Mouse (Mus musculus): Measurements from ENCODE around the gene Mpp4. TPM values are rescaled to one million over a fixed set of nuclear protein-coding genes. Genes with fewer than 3 reads are reported as not detected.

Gene Mpp4
- polyA plus RNA-seq, 1 experiment from 2014 or later: 0.72 TPM

DNA sequence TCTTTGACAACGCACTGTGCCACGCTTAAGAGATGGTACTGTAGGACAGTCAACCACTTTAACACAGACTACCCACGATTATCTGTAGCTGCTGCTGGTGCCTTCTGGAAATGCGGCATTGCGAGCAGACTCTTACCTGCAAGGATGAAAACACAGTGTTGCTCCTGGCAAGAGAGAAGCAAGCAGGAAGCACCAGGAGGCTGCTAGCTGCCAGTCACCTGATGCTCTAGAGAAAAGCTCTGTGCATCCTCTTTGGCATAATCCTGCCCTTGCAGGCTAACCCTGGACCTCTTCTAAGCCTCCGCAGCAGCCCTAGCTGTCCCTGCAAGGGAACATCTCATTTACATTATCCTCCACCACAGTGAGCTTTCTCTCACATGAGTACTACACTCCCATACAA lies 1.8 kb downstream of the Mpp4 start:
- Histone ChIP-seq H3K4me1 (ENCODE audit: control insufficient read depth, insufficient read depth, low read length) (peaks cover 6% of the 10 kb centered on the region; the same call in 1 of the 2 replicates), H3K9ac (ENCODE audit: low read depth, low read length) (no peak overlapping the region), H3K27me3 (replicated peaks; ENCODE audit: control insufficient read depth, insufficient read depth, low read length) (no peaks in the 10 kb centered on the region), H3K4me3 (ENCODE audit: low read length) (no peak overlapping the region), H3K36me3 (ENCODE audit: control insufficient read depth, insufficient read depth, low read length) (no peaks in the 10 kb centered on the region), H3K4me2 (ENCODE audit: low read depth, low read length) (no peak overlapping the region), H3K9me3 (ENCODE audit: control insufficient read depth, low read length) (no peaks in the 10 kb centered on the region), H3K27ac (ENCODE audit: low read length) (no peak overlapping the region)
- WGBS: 92% methylated on average over 6 of the region's 6 CpGs
- no peak for ATAC-seq

DNA sequence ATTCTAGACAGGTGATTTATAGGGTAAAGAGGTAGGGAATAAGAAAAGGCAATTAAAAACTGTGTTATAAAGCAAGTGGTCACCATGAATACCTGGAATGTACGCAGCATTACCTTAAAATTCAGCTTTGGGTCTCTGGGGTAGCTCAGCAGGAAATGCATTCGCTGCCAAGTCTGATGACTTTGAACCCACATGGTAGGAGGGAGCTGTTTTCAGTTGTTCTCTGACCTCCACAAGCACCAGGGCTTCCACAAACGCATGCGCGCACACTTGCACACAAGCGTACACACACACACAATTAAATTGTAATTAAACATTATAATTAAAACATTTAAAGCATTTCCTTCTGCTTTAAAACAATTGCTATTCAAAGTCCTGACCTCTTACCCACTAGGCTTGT lies 2.3 kb downstream of the Mpp4 start:
- no peak for ATAC-seq
- 87% methylated on average over 6 of the region's 6 CpGs for whole genome bisulfite sequencing
- H3K9ac ChIP-seq (ENCODE audit: low read depth, low read length): no peak overlapping the region
- no peak overlapping the region for H3K27ac ChIP-seq (ENCODE audit: low read length)
- no peak overlapping the region for H3K4me2 ChIP-seq (ENCODE audit: low read depth, low read length)
- no peak overlapping the region for H3K4me3 ChIP-seq (ENCODE audit: low read length)
- H3K27me3 ChIP-seq (replicated peaks; ENCODE audit: control insufficient read depth, insufficient read depth, low read length): no peaks in the 10 kb centered on the region
- no peaks in the 10 kb centered on the region for H3K36me3 ChIP-seq (ENCODE audit: control insufficient read depth, insufficient read depth, low read length)
- no peaks in the 10 kb centered on the region for H3K9me3 ChIP-seq (ENCODE audit: control insufficient read depth, low read length)
- H3K4me1 ChIP-seq (ENCODE audit: control insufficient read depth, insufficient read depth, low read length): peaks cover 4% of the 10 kb centered on the region; the same call in 1 of the 2 replicates

DNA sequence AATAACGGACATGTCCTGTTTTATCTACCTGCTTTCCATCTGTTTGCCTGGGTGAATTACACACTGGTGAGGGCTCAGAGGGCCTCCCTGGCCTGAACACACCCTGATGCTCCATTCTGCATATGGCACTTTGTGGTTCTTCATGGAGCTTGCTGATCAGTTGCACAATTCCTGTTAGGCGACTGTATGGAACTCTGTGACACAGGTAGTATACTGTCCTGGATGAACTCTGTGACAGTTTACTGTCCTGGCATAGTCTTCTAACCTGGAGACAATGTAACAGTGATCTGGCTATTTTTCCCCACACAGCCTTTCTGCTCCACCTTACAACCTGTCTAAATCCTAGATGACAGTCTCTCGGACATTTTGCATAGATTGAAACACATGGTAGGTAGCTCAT lies 4.1 kb downstream of the Mpp4 start:
- no peaks in the 10 kb centered on the region for H3K27me3 ChIP-seq (replicated peaks; ENCODE audit: control insufficient read depth, insufficient read depth, low read length)
- no peak overlapping the region for H3K9ac ChIP-seq (ENCODE audit: low read depth, low read length)
- 0 out of 2 replicates have a peak, but pooled peaks cover 2% of the 10 kb centered on the region for H3K4me1 ChIP-seq (ENCODE audit: control insufficient read depth, insufficient read depth, low read length)
- no peaks in the 10 kb centered on the region for H3K9me3 ChIP-seq (ENCODE audit: control insufficient read depth, low read length)
- no peak for ATAC-seq
- H3K27ac ChIP-seq (ENCODE audit: low read length): no peak overlapping the region
- WGBS: 85% methylated on average over 3 of the region's 3 CpGs
- no peak overlapping the region for H3K4me3 ChIP-seq (ENCODE audit: low read length)
- H3K36me3 ChIP-seq (ENCODE audit: control insufficient read depth, insufficient read depth, low read length): no peaks in the 10 kb centered on the region
- H3K4me2 ChIP-seq (ENCODE audit: low read depth, low read length): no peak overlapping the region

DNA sequence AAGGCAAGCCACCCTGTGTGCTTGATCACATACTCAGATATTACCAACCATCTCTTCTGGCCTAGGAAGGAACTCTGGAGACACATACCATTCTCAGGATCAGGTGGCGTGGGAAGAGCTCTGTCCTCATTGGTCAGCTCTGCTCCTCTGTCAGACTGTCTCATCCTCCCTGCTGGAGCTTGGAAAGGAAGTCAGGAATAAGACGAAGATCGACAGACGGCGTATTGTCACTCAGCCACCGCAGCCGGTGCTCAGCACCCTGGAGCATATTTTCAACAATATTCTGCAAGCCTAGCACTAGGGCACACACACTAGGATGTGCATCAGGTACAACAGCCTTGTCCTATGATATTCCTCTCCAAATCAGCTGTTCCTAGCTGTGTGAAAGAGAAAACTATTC lies 4.7 kb downstream of the Mpp4 start:
- H3K27ac ChIP-seq (ENCODE audit: low read length): no peak overlapping the region
- no peak for ATAC-seq

DNA sequence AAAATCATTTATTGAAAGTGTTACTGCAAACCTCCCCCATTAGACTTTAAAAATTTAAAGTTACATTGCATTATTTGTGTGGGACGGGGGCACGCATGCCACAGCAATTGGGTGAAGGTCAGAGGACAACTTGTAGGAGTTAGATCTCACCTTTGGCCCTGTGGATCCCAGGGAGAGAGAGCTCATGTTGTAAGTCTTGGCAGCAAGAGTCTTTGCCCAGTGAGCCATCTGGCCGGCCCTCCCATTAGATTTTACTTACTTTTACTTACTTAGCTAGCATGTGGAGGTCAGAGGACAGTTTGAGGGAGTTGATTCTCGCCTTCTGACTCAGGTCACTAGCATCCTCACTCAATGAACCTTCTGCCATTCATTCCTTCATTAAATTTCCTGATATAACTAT lies 5.3 kb downstream of the Mpp4 start:
- 0 out of 2 replicates have a peak, but pooled peaks cover 2% of the 10 kb centered on the region for H3K4me1 ChIP-seq (ENCODE audit: control insufficient read depth, insufficient read depth, low read length)
- no peak overlapping the region for H3K4me2 ChIP-seq (ENCODE audit: low read depth, low read length)
- no peaks in the 10 kb centered on the region for H3K9me3 ChIP-seq (ENCODE audit: control insufficient read depth, low read length)
- H3K9ac ChIP-seq (ENCODE audit: low read depth, low read length): no peak overlapping the region
- ATAC-seq: no peak
- 89% methylated on average over 4 of the region's 4 CpGs for WGBS
- H3K4me3 ChIP-seq (ENCODE audit: low read length): no peak overlapping the region
- H3K27me3 ChIP-seq (replicated peaks; ENCODE audit: control insufficient read depth, insufficient read depth, low read length): no peaks in the 10 kb centered on the region
- H3K36me3 ChIP-seq (ENCODE audit: control insufficient read depth, insufficient read depth, low read length): no peaks in the 10 kb centered on the region
- H3K27ac ChIP-seq (ENCODE audit: low read length): no peak overlapping the region

More for the DNA sequence above, 4.7 kb downstream of the Mpp4 start:
- Histone ChIP-seq H3K9ac (ENCODE audit: low read depth, low read length) (no peak overlapping the region), H3K4me2 (ENCODE audit: low read depth, low read length) (no peak overlapping the region), H3K36me3 (ENCODE audit: control insufficient read depth, insufficient read depth, low read length) (no peaks in the 10 kb centered on the region), H3K4me3 (ENCODE audit: low read length) (no peak overlapping the region), H3K9me3 (ENCODE audit: control insufficient read depth, low read length) (no peaks in the 10 kb centered on the region), H3K27me3 (replicated peaks; ENCODE audit: control insufficient read depth, insufficient read depth, low read length) (no peaks in the 10 kb centered on the region), H3K4me1 (ENCODE audit: control insufficient read depth, insufficient read depth, low read length) (0 out of 2 replicates have a peak, but pooled peaks cover 2% of the 10 kb centered on the region)
- 82% methylated on average over 7 of the region's 7 CpGs for WGBS

DNA sequence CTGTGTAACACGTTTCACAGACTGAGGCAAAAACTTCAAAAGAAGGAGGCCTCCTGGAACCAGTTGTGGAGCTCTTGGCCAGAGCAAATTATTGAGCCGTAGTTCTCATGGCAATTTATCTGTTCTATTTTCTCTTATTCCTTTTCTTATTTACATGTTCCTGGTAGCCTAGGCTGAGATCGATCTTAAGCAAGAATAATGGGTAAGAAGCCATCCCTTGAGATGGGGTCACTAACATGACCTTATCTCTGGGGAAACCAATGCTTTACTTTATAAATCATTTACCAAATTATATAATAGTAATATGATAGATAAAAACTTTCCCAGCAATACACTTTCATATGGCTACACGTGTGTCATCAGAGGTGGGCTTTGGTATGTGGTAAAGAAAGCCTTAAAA lies 10.8 kb downstream of the Mpp4 start:
- H3K4me1 ChIP-seq (ENCODE audit: control insufficient read depth, insufficient read depth, low read length): no peaks in the 10 kb centered on the region
- H3K27ac ChIP-seq (ENCODE audit: low read length): no peak overlapping the region
- no peaks in the 10 kb centered on the region for H3K9me3 ChIP-seq (ENCODE audit: control insufficient read depth, low read length)
- H3K36me3 ChIP-seq (ENCODE audit: control insufficient read depth, insufficient read depth, low read length): no peaks in the 10 kb centered on the region
- no peak overlapping the region for H3K4me2 ChIP-seq (ENCODE audit: low read depth, low read length)
- no peak overlapping the region for H3K9ac ChIP-seq (ENCODE audit: low read depth, low read length)
- no peak for ATAC-seq
- no peak overlapping the region for H3K4me3 ChIP-seq (ENCODE audit: low read length)
- no peaks in the 10 kb centered on the region for H3K27me3 ChIP-seq (replicated peaks; ENCODE audit: control insufficient read depth, insufficient read depth, low read length)
- 58% methylated on average over 4 of the region's 4 CpGs for WGBS

DNA sequence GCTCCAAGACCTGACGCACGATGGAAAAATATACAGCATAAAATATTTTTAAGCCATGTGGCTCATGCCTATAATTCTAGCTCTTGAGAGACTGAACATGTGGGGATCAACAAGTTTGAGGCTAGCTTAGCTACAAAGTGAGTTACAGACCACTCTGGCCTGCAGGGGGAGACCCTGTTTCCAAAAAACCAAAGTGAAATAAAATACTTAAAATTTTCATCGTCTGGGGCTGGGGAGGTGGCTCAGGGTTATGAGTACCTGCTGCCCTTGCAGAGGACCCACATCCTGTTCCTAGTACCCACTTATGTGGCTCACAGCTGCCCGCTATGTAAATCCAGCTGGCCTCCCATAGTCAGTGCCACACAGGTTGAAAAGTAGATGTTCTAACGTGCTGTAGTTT lies 12.6 kb downstream of the Mpp4 start:
- Histone ChIP-seq H3K27ac (ENCODE audit: low read length) (no peak overlapping the region), H3K9me3 (ENCODE audit: control insufficient read depth, low read length) (no peaks in the 10 kb centered on the region), H3K4me2 (ENCODE audit: low read depth, low read length) (no peak overlapping the region), H3K9ac (ENCODE audit: low read depth, low read length) (no peak overlapping the region), H3K36me3 (ENCODE audit: control insufficient read depth, insufficient read depth, low read length) (no peaks in the 10 kb centered on the region), H3K27me3 (replicated peaks; ENCODE audit: control insufficient read depth, insufficient read depth, low read length) (no peaks in the 10 kb centered on the region), H3K4me1 (ENCODE audit: control insufficient read depth, insufficient read depth, low read length) (no peaks in the 10 kb centered on the region), H3K4me3 (ENCODE audit: low read length) (no peak overlapping the region)
- 77% methylated on average over 5 of the region's 5 CpGs for WGBS
- ATAC-seq: no peak

DNA sequence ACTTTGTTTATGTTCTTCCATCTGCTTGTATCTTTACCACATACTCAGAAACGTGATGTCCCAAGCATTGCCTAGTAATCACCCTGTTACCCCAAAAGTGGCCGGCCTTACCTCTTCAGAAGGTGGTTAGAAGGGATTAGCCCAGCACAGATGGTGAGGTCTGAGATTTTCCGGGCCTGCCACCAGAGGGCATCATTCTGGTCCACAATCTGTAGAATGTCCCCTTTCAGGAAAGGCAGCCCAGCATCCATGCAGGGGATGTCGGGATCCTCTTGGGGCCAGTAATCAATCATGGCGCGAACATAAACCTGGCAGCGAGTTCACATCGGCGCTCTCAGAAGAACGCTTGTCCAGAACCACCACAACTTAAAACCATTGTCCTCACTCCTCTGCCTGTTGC lies 18.6 kb downstream of the Mpp4 start:
- Histone ChIP-seq H3K9ac (ENCODE audit: low read depth, low read length) (no peak overlapping the region), H3K4me3 (ENCODE audit: low read length) (no peak overlapping the region), H3K27me3 (replicated peaks; ENCODE audit: control insufficient read depth, insufficient read depth, low read length) (no peaks in the 10 kb centered on the region), H3K27ac (ENCODE audit: low read length) (no peak overlapping the region), H3K36me3 (ENCODE audit: control insufficient read depth, insufficient read depth, low read length) (no peaks in the 10 kb centered on the region), H3K9me3 (ENCODE audit: control insufficient read depth, low read length) (peaks cover 3% of the 10 kb centered on the region; the same call in 1 of the 2 replicates), H3K4me1 (ENCODE audit: control insufficient read depth, insufficient read depth, low read length) (no peaks in the 10 kb centered on the region), H3K4me2 (ENCODE audit: low read depth, low read length) (no peak overlapping the region)
- ATAC-seq: no peak
- 74% methylated on average over 10 of the region's 10 CpGs for WGBS

DNA sequence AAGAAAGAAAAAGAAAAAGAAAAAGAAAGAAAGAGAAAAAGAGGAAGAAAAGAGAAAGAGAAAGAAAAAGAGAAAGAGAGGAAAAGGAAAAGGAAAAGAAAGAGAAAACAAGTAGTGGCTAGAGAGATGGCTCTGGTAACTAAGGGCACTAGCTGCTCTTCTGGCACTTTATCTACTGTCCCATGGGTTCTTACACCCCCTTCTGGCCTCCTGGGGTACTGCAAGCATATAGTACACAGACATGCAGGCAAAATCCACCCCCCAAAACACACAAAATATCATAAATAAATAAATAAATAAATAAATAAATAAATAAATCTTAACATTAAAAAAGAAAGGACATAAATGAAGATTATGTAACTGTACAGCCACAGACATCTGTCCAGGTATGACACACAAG lies 20.4 kb downstream of the Mpp4 start:
- no peak for ATAC-seq
- H3K36me3 ChIP-seq (ENCODE audit: control insufficient read depth, insufficient read depth, low read length): no peaks in the 10 kb centered on the region
- H3K27ac ChIP-seq (ENCODE audit: low read length): no peak overlapping the region
- peaks cover 3% of the 10 kb centered on the region; the same call in 1 of the 2 replicates for H3K9me3 ChIP-seq (ENCODE audit: control insufficient read depth, low read length)
- H3K4me2 ChIP-seq (ENCODE audit: low read depth, low read length): no peak overlapping the region
- no peaks in the 10 kb centered on the region for H3K4me1 ChIP-seq (ENCODE audit: control insufficient read depth, insufficient read depth, low read length)
- H3K4me3 ChIP-seq (ENCODE audit: low read length): no peak overlapping the region
- no peaks in the 10 kb centered on the region for H3K27me3 ChIP-seq (replicated peaks; ENCODE audit: control insufficient read depth, insufficient read depth, low read length)
- H3K9ac ChIP-seq (ENCODE audit: low read depth, low read length): no peak overlapping the region

DNA sequence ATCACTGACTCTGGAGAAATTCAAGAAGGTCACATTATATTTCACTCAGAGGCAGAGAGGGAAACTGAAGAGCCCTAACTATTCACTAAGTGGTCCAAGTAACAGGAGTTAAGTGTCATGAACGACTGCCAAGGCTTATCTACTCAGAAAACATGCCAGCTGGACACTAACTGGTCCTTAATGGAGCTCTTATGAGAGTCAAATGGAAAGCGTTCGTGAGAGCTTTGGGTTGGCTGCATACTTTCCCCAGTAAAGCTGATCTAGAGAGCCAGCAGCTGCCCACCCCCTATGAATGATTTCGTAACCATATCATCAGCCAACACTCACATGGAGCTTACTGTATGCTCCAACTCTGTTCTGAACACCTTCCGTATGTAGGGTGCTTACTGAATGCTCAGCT lies 28.8 kb downstream of the Mpp4 start:
- ATAC-seq: no peak
- Histone ChIP-seq H3K4me1 (ENCODE audit: control insufficient read depth, insufficient read depth, low read length) (no peaks in the 10 kb centered on the region), H3K4me2 (ENCODE audit: low read depth, low read length) (no peak overlapping the region), H3K36me3 (ENCODE audit: control insufficient read depth, insufficient read depth, low read length) (no peaks in the 10 kb centered on the region), H3K9ac (ENCODE audit: low read depth, low read length) (no peak overlapping the region), H3K4me3 (ENCODE audit: low read length) (no peak overlapping the region), H3K27me3 (replicated peaks; ENCODE audit: control insufficient read depth, insufficient read depth, low read length) (no peaks in the 10 kb centered on the region), H3K27ac (ENCODE audit: low read length) (no peak overlapping the region), H3K9me3 (ENCODE audit: control insufficient read depth, low read length) (no peaks in the 10 kb centered on the region)
- WGBS: 68% methylated on average over 5 of the region's 5 CpGs
